Mouse (Mus musculus) CH12.LX (cell line): ENCODE measurements at regions not wholly inside any gene's neighbourhood (a gene's known extent, or its start where the extent isn't known, plus 50 kb on each side); places are given as distances from the start of the nearest gene placed in this dataset.

Source experiments
- BHLHE40 ChIP-seq: IDR thresholded peaks from 2 replicates; pipeline ENCODE4 v1.6.1; 2011; ENCODE audit warnings: mild to moderate bottlenecking, low read depth, low read length, improper control_type of control experiment
- CHD2 ChIP-seq: IDR thresholded peaks from 2 replicates; pipeline ENCODE4 v1.6.1; 2011; ENCODE audit warnings: low read length, improper control_type of control experiment
- CTCF ChIP-seq, 2 experiments: IDR thresholded peaks in 1 of 2; conservative IDR thresholded peaks in 1 of 2; 2 replicates each; pipeline ENCODE4 v1.5.1; 2011 to 2012; ENCODE audit warnings: low read depth in 2 of 2, low read length in 2 of 2, improper control_type of control experiment in 1 of 2, inconsistent platforms in 1 of 2, mild to moderate bottlenecking in 1 of 2, moderate library complexity in 1 of 2
- ELF1 ChIP-seq: IDR thresholded peaks from 2 replicates; pipeline ENCODE4 v1.6.1; 2014; ENCODE audit warnings: low read depth, mild to moderate bottlenecking, inconsistent platforms, low read length, improper control_type of control experiment
- HCFC1 ChIP-seq: IDR thresholded peaks from 2 replicates; pipeline ENCODE4 v1.6.1; 2012; ENCODE audit warnings: low read depth, mild to moderate bottlenecking, inconsistent platforms, low read length, improper control_type of control experiment
- MEF2A ChIP-seq: IDR thresholded peaks from 2 replicates; pipeline ENCODE4 v1.6.1; 2014; ENCODE audit warnings: low read depth, mild to moderate bottlenecking, inconsistent platforms, low read length, improper control_type of control experiment, borderline replicate concordance
- PAX5 ChIP-seq: IDR thresholded peaks from 2 replicates; pipeline ENCODE4 v1.6.1; 2012; ENCODE audit warnings: low read length, inconsistent platforms, mixed read lengths
- POLR2A ChIP-seq: IDR thresholded peaks from 2 replicates; pipeline ENCODE4 v1.6.1; 2011; ENCODE audit warnings: low read depth, mild to moderate bottlenecking, improper control_type of control experiment, low read length
- SIN3A ChIP-seq: IDR thresholded peaks from 2 replicates; pipeline ENCODE4 v1.6.1; 2012; ENCODE audit warnings: low read length, improper control_type of control experiment, inconsistent platforms
- SMC3 ChIP-seq: IDR thresholded peaks from 2 replicates; pipeline ENCODE4 v1.6.1; 2011; ENCODE audit warnings: low read depth, low read length, improper control_type of control experiment
- TCF12 ChIP-seq: IDR thresholded peaks from 2 replicates; pipeline ENCODE4 v1.6.1; 2014; ENCODE audit warnings: low read depth, mild to moderate bottlenecking, inconsistent platforms, low read length, improper control_type of control experiment
- ZKSCAN1 ChIP-seq: IDR thresholded peaks from 2 replicates; pipeline ENCODE4 v1.6.1; 2012; ENCODE audit warnings: low read depth, inconsistent platforms, low read length, improper control_type of control experiment, borderline replicate concordance
- ZMIZ1 ChIP-seq: IDR thresholded peaks from 2 replicates; pipeline ENCODE4 v1.6.1; 2012; ENCODE audit warnings: low read depth, mild to moderate bottlenecking, inconsistent platforms, low read length, improper control_type of control experiment
- ZNF384 ChIP-seq: IDR thresholded peaks from 2 replicates; pipeline ENCODE4 v1.6.1; 2012; ENCODE audit warnings: low read depth, low read length, improper control_type of control experiment, inconsistent platforms

- no peak for TF ChIP-seq POLR2A
- TF ChIP-seq CTCF (conservative IDR thresholded peaks at IDR 0.05 in 1 of 2, IDR thresholded peaks at IDR 0.05 in 1 of 2; ENCODE audit: low read depth in 2 of 2, low read length in 2 of 2), result no peak
- no peak for TF ChIP-seq TCF12
- no peak for TF ChIP-seq BHLHE40
- no peak for TF ChIP-seq ZMIZ1
- no peak for TF ChIP-seq MEF2A
- TF ChIP-seq SMC3, result no peak
- TF ChIP-seq SIN3A, result no peak
- TF ChIP-seq HCFC1, result no peak
- no peak for TF ChIP-seq ZNF384
- no peak for TF ChIP-seq ZKSCAN1
- no peak for TF ChIP-seq CHD2
- no peak for TF ChIP-seq ELF1
- no peak for TF ChIP-seq PAX5
Measured at GRCm38 (mm10) chr8:128619086-128619485, 66.4 kb upstream of the Itgb1 start.
